Mouse (Mus musculus) hindbrain, embryonic 16.5 days (tissue): ENCODE data around the gene 2200002D01Rik. TPM values are rescaled to one million over a fixed set of nuclear protein-coding genes. Genes with fewer than 3 reads are reported as not detected.
"Not testable (repeated sequence)": the region's sequence is repeated elsewhere in the genome, so short reads cannot be mapped to it uniquely, and the experiment has no call there.

ENCODE experiments used
- ATAC-seq: fragments of 200-750 bp; cut with Nextera tagmentation; 2 replicates; pipeline ENCODE4 v1.8.0; 2017; ENCODE audit warnings: moderate TSS enrichment, moderate library complexity
- H3K27ac ChIP-seq: fragments of 300-500 bp; sonication (generic); 2 replicates; pipeline ENCODE4 v1.5.1; 2014; ENCODE audit warnings: low read depth, mild to moderate bottlenecking, control low read depth, low read length, moderate library complexity
- H3K27me3 ChIP-seq: fragments of 300-500 bp; sonication (generic); replicated peaks from 2 replicates; pipeline ENCODE4 v1.6.1; 2014; ENCODE audit warnings: low read length; ENCODE audit not compliant: control insufficient read depth, insufficient read depth
- H3K36me3 ChIP-seq: fragments of 300-500 bp; sonication (generic); 2 replicates; pipeline ENCODE4 v1.6.1; 2014; ENCODE audit warnings: mild to moderate bottlenecking, low read length, moderate library complexity, mixed read lengths; ENCODE audit not compliant: control insufficient read depth, insufficient read depth
- H3K4me1 ChIP-seq: fragments of 300-500 bp; sonication (generic); 2 replicates; pipeline ENCODE4 v1.6.1; 2014; ENCODE audit warnings: low read depth, low read length; ENCODE audit not compliant: control insufficient read depth, insufficient read depth
- H3K4me2 ChIP-seq: fragments of 300-500 bp; sonication (generic); 2 replicates; pipeline ENCODE4 v1.6.1; 2014; ENCODE audit warnings: mild to moderate bottlenecking, low read length, control low read depth, moderate library complexity
- H3K4me3 ChIP-seq: fragments of 300-500 bp; sonication (generic); 2 replicates; pipeline ENCODE4 v1.5.1; 2014; ENCODE audit warnings: mild to moderate bottlenecking, low read length, control low read depth, moderate library complexity
- H3K9ac ChIP-seq: fragments of 300-500 bp; sonication (generic); 2 replicates; pipeline ENCODE4 v1.6.1; 2014; ENCODE audit warnings: low read depth, mild to moderate bottlenecking, control low read depth, low read length, moderate library complexity
- H3K9me3 ChIP-seq: fragments of 300-500 bp; sonication (generic); 2 replicates; pipeline ENCODE4 v1.6.1; 2014; ENCODE audit warnings: mild to moderate bottlenecking, low read length, moderate library complexity; ENCODE audit not compliant: control insufficient read depth
- WGBS: fragments of 180-500 bp; shearing (Covaris S2); extraction: QIAGEN DNeasy Blood & Tissue Kit; methylation state at CpG from one replicate; pipeline ENCODE4 v1.1.7; 2014; 5-methylcytosine and 5-hydroxymethylcytosine counted together
- polyA plus RNA-seq: library from polyadenylated mRNA; unstranded; fragments of >200 nt; fragmentation: Nextera tagmentation; extraction: Ambion mirVana; gene quantifications from 2 replicates; pipeline ENCODE4 v1.2.1, GENCODE M21; 2015

Gene 2200002D01Rik
- polyA plus RNA-seq, 1 experiment from 2014 or later, result 1.9 TPM

DNA sequence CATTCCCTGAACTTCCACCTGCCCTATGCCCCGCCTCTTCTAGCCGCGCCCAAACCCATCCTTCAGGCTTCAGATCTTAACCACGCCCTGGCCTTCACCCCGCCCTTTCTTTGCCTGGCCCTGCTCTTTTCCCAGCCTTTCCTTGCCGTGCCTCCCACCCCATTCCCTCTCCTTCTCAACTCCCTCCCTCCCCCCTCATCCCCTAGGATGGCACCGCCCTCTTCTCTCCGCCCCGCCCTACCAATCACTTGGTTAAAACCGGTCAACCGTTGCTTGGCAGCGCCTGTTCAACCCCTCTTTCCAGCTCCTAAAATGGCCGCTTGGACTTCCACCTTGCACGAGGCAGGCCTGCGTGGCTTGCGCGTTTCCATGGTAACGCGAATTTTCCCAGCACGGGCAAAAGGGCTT is 34.6 kb downstream of the 2200002D01Rik start, which contains the start of gene Catsperg1:
Gene Catsperg1 (minus strand): TSS at position 361 of the 408 bp plus-strand sequence.
- peak; percentile 86 for ATAC-seq
- Histone ChIP-seq H3K4me1 (peaks cover 12% of the 10 kb centered on the region), H3K27me3 (no peaks in the 10 kb centered on the region), H3K4me2 (peak within 1 kb of the TSS; percentile 59), H3K36me3 (no peaks in the 10 kb centered on the region), H3K9ac (peak within 1 kb of the TSS; percentile 22), H3K27ac (peak within 1 kb of the TSS; percentile 57; the same call in 1 of the 2 replicates), H3K9me3 (no peaks in the 10 kb centered on the region), H3K4me3 (peak within 1 kb of the TSS; percentile 24)
- WGBS, result 3% methylated on average over 20 of the region's 20 CpGs

DNA sequence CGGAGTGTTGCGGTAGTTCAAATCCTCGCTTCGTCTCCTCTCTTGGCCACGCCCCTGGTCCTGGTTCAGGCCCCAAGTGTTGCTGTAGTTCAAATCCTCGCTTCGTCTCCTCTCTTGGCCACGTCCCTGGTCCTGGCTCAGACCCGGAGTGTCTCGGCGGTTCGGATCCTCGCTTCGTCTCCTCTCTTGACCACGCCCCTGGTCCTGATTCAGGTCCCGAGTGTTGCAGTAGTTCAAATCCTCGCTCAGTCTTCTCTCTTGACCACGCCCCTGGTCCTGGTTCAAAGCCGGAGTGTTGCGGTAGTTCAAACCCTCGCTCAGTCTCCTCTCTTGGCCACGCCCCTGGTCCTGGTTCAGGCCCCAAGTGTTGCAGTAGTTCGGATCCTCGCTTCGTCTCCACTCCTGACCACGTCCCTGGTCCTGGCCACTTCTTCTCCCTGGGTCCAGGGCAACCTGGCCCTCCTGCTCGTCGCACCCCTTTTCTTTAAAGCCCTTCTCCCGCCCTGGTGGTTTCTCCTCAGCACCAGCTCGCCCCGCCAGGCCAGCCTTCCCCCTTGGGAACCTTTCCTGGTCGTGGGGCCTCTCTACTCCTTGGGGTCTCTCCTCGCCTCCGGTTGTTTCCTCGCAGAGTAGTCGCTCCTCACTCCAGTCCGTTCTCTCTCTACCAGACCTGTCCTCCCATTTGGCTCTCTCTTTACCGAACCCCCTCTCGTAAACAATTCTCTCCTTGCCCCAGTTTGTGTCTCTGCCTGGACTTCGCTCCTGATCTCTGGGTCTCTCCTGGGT is 35.3 kb downstream of the 2200002D01Rik start:
- H3K9me3 ChIP-seq, H3K27ac ChIP-seq, H3K36me3 ChIP-seq, H3K27me3 ChIP-seq: not testable (repeated sequence)
- Histone ChIP-seq H3K9ac (peak overlapping the region; percentile 22; the same call in 1 of the 2 replicates), H3K4me2 (peak overlapping the region; percentile 59), H3K4me1 (peaks cover 12% of the 10 kb centered on the region), H3K4me3 (peak overlapping the region; percentile 24)
- 18% methylated on average over 40 of the region's 40 CpGs for WGBS
- ATAC-seq, result peak; percentile 21

DNA sequence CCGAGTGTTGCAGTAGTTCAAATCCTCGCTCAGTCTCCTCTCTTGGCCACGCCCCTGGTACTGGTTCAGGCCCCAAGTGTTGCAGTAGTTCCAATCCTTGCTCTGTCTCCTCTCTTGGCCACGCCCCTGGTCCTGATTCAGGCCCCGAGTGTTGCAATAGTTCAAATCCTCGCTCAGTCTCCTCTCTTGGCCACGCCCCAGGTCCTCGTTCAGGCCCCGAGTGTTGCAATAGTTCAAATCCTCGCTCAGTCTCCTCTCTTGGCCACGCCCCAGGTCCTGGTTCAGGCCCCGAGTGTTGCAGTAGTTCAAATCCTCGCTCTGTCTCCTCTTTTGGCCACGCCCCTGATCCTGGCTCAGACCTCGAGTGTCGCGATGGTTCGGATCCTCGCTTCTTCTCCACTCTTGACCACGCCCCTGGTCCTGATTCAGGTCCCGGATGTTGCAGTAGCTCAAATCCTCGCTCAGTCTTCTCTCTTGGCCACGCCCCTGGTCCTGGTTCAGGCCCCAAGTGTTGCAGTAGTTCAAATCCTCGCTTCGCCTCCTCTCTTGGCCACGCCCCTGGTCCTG is 36.0 kb downstream of the 2200002D01Rik start:
- no peak overlapping the region for H3K9ac ChIP-seq
- H3K27ac ChIP-seq, result no peak overlapping the region
- no peaks in the 10 kb centered on the region for H3K9me3 ChIP-seq
- no peak for ATAC-seq
- H3K4me2 ChIP-seq, result peak overlapping the region; percentile 59
- H3K4me1 ChIP-seq, result peaks cover 12% of the 10 kb centered on the region
- H3K36me3 ChIP-seq, result no peaks in the 10 kb centered on the region
- H3K4me3 ChIP-seq, result peak overlapping the region; percentile 40; the same call in 1 of the 2 replicates
- 11% methylated on average over 26 of the region's 26 CpGs for WGBS
- H3K27me3 ChIP-seq, result no peaks in the 10 kb centered on the region

DNA sequence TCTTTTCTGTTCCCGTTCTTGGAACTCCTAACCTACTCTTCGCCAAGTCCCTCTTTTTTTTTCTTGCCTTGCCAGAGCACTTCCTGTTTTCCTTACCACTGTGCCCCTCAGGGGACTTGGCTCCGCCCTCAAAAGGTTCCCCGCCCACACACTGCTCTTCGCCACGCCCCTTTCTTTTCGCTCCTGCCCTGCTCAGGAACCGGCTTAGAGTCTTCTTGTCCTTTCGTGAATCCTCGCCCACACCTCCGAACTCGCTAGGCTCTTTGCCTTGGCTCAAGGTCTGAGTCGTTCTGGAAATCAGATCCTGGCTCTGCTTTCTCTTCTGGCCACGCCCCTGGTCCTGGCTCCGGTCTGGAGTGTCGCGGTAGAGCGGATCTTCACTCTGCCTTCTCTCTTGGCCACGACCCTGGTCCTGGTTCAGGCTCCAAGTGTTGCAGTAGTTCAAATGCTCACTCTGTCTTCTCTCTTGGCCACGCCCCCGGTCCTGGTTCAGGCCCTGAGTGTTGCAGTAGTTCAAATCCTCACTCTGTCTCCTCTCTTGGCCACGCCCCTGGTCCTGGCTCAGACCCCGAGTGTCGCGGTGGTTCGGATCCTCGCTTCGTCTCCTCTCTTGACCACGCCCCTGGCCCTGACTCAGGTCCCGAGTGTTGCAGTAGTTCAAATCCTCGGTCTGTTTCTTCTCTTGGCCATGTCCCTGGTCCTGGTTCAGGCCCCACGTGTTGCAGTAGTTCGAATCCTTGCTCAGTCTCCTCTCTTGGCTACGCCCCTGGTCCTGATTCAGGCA is 36.7 kb downstream of the 2200002D01Rik start:
- Histone ChIP-seq H3K9me3 (no peaks in the 10 kb centered on the region), H3K27ac (peak overlapping the region; percentile 8; the same call in 1 of the 2 replicates), H3K4me1 (peaks cover 12% of the 10 kb centered on the region), H3K4me2 (peak overlapping the region; percentile 59), H3K27me3 (no peaks in the 10 kb centered on the region), H3K4me3 (peak overlapping the region; percentile 40), H3K36me3 (no peaks in the 10 kb centered on the region), H3K9ac (peak overlapping the region; percentile 50)
- ATAC-seq, result peak; percentile 53
- WGBS, result 6% methylated on average over 34 of the region's 34 CpGs

DNA sequence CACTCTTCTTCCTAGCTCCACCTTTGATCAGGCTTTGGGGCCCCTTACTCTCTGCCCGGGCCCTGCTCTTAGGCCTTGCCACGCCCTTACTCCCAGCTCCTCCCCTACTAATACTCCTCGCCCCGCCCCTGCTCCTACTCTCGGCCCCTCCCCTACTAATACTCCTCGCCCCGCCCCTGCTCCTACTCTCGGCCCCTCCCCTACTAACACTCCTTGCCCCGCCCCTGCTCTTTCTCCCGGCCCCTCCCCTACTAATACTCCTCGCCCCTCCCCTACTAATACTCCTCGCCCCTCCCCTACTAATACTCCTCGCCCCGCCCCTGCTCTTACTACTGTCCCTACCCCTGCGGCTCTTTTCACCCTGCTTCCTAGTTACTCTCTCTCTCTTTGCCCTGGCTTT is 37.3 kb downstream of the 2200002D01Rik start:
- 27% methylated on average over 15 of the region's 15 CpGs for WGBS
- ATAC-seq, result not testable (repeated sequence)

DNA sequence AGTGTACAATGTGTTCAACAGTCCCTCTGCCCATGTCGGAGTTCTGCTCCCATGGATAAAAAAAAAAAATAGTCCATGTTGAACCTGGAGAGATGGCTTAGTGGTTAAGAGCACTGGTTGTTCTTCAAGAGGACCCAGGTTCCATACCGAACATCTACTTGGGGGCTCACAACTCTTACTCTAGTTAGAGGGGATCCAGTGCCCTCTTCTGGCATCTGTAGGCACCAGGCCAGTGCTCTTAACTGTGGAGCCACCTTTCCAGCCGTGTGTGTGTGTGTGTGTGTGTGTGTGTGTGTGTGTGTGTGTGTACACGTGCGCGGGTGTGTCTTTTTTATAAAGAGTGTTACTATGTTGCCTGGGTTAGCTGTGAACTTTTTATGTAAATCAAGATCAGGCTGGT is 45.7 kb downstream of the 2200002D01Rik start:
- ATAC-seq, result no peak
- H3K4me2 ChIP-seq, result no peak overlapping the region
- H3K9me3 ChIP-seq, result no peaks in the 10 kb centered on the region
- H3K36me3 ChIP-seq, result no peaks in the 10 kb centered on the region
- no peak overlapping the region for H3K4me3 ChIP-seq
- 89% methylated on average over 6 of the region's 6 CpGs for WGBS
- H3K4me1 ChIP-seq, result no peaks in the 10 kb centered on the region
- H3K9ac ChIP-seq, result no peak overlapping the region
- H3K27me3 ChIP-seq, result no peaks in the 10 kb centered on the region
- no peak overlapping the region for H3K27ac ChIP-seq

More for the DNA sequence above, 37.3 kb downstream of the 2200002D01Rik start:
- peak overlapping the region; percentile 8; the same call in 1 of the 2 replicates for H3K27ac ChIP-seq
- not testable (repeated sequence) for H3K9ac ChIP-seq, H3K27me3 ChIP-seq, H3K9me3 ChIP-seq, H3K36me3 ChIP-seq
- peak overlapping the region; percentile 40 for H3K4me3 ChIP-seq
- peaks cover 12% of the 10 kb centered on the region for H3K4me1 ChIP-seq
- H3K4me2 ChIP-seq, result peak overlapping the region; percentile 59

Other genes starting within 250 kb of the 2200002D01Rik start
- gene Ryr1, start 123.3 kb downstream of the 2200002D01Rik start, polyA plus RNA-seq, result 9.2 and 11.0 TPM in 2 replicates
- gene Rasgrp4, start 113.6 kb downstream of the 2200002D01Rik start, polyA plus RNA-seq, result 0.82 and 1.2 TPM in 2 replicates
- gene Fam98c, start 92.2 kb downstream of the 2200002D01Rik start, polyA plus RNA-seq, result 34.6 and 44.1 TPM in 2 replicates
- 0.36 and 0.81 TPM in 2 replicates for gene Ggn, start 78.3 kb downstream of the 2200002D01Rik start, polyA plus RNA-seq
- 8.4 and 10.4 TPM in 2 replicates for gene Spred3, start 78.1 kb downstream of the 2200002D01Rik start, polyA plus RNA-seq
- gene Psmd8, start 67.8 kb downstream of the 2200002D01Rik start, polyA plus RNA-seq, result 278 and 284 TPM in 2 replicates
- 2.3 and 2.5 TPM in 2 replicates for gene Catsperg1, start 34.4 kb downstream of the 2200002D01Rik start, polyA plus RNA-seq
- 1.0 and 1.4 TPM in 2 replicates for gene Kcnk6, start 16.0 kb downstream of the 2200002D01Rik start, polyA plus RNA-seq
- gene Yif1b, start 10.1 kb downstream of the 2200002D01Rik start, polyA plus RNA-seq, result 109 and 114 TPM in 2 replicates
- gene Spint2, start 33.4 kb upstream of the 2200002D01Rik start, polyA plus RNA-seq, result 85.4 and 91.2 TPM in 2 replicates
- gene Ppp1r14a, start 40.8 kb upstream of the 2200002D01Rik start, polyA plus RNA-seq, result 2.8 and 2.9 TPM in 2 replicates
- 166 and 173 TPM in 2 replicates for gene Dpf1, start 55.5 kb upstream of the 2200002D01Rik start, polyA plus RNA-seq